In genomic region chr6:90988299-90988625, GRCm38 (mm10) we compare ENCODE assay signal across 8 mouse cellular contexts. TPM values are rescaled to one million over a fixed set of nuclear protein-coding genes. Genes with fewer than 3 reads are reported as not detected.
DNase-seq lines count a peak whose midpoint lies in the region; ATAC-seq and TF ChIP-seq lines count a peak whose summit lies in the region.

No protein-coding gene starts in this region.

- intact Hi-C loops in heart, postnatal 14 days (cut with DNase I) = loop anchor here (5.0 kb wide), 1 partner anchor 166 kb away; no protein-coding TSS in a partner anchor

- ATAC-seq in heart, postnatal 0 days (ENCODE audit: insufficient read depth, low read depth) = peak; percentile 6; the same call in 1 of the 2 replicates
- peak; percentile 32 for ATAC-seq in hindbrain, embryonic 12.5 days (ENCODE audit: low FRiP score)
- peak; percentile 61 for ATAC-seq in midbrain, embryonic 13.5 days

- H3K27ac ChIP-seq in heart, postnatal 0 days (ENCODE audit: low read depth) = no peak overlapping the region
- H3K27ac ChIP-seq in hindbrain, embryonic 12.5 days = peak overlapping the region; percentile 66
- H3K27ac ChIP-seq in midbrain, embryonic 13.5 days = peak overlapping the region; percentile 47; the same call in 1 of the 2 replicates

- H3K27me3 ChIP-seq in heart, postnatal 0 days (ENCODE audit: control insufficient read depth, insufficient read depth, low read length) = 0 out of 2 replicates have a peak, but pooled peaks cover 6% of the 10 kb centered on the region
- peaks cover 15% of the 10 kb centered on the region for H3K27me3 ChIP-seq in hindbrain, embryonic 12.5 days
- H3K27me3 ChIP-seq in midbrain, embryonic 13.5 days = peaks cover 23% of the 10 kb centered on the region

- H3K4me3 ChIP-seq in heart, postnatal 0 days (ENCODE audit: low read depth, low read length) = peak overlapping the region; percentile 69
- peak overlapping the region; percentile 76 for H3K4me3 ChIP-seq in hindbrain, embryonic 12.5 days
- peak overlapping the region; percentile 67 for H3K4me3 ChIP-seq in midbrain, embryonic 13.5 days (replicated peaks)

- no peak for DNase-seq in heart, postnatal 0 days (ENCODE audit: low spot score)
- DNase-seq in heart, postnatal 14 days = no peak
- DNase-seq in MN1 (ENCODE audit: low spot score) = peak; percentile 52
- DNase-seq in adrenal gland, postnatal 10 days = no peak
- no peak for DNase-seq in gastrocnemius, postnatal 25 days
- no peak for DNase-seq in T-cell, adult 2 months (ENCODE audit: low spot score)

- WGBS in heart, postnatal 0 days = 0% methylated on average over 25 of the region's 59 CpGs
- under 1% methylated on average over 36 of the region's 59 CpGs for WGBS in hindbrain, embryonic 12.5 days
- WGBS in midbrain, embryonic 13.5 days = 1% methylated on average over 36 of the region's 59 CpGs

- H3K4me1 ChIP-seq in heart, postnatal 0 days (ENCODE audit: control insufficient read depth, insufficient read depth) = peaks cover 28% of the 10 kb centered on the region
- H3K4me1 ChIP-seq in hindbrain, embryonic 12.5 days = peaks cover 11% of the 10 kb centered on the region
- peaks cover 14% of the 10 kb centered on the region for H3K4me1 ChIP-seq in midbrain, embryonic 13.5 days (replicated peaks)

- peak overlapping the region; percentile 93 for H3K4me2 ChIP-seq in heart, postnatal 0 days (ENCODE audit: low read depth, low read length)
- peak overlapping the region; percentile 99 for H3K4me2 ChIP-seq in hindbrain, embryonic 12.5 days (replicated peaks)
- H3K4me2 ChIP-seq in midbrain, embryonic 13.5 days (replicated peaks) = peak overlapping the region; percentile 100

- 0 out of 2 replicates have a peak, but pooled peaks cover 3% of the 10 kb centered on the region for H3K9me3 ChIP-seq in heart, postnatal 0 days (replicated peaks; ENCODE audit: control insufficient read depth, low read length)
- peaks cover 22% of the 10 kb centered on the region; the same call in 1 of the 2 replicates for H3K9me3 ChIP-seq in hindbrain, embryonic 12.5 days (replicated peaks)
- H3K9me3 ChIP-seq in midbrain, embryonic 13.5 days = peaks cover 6% of the 10 kb centered on the region; the same call in 1 of the 2 replicates

- TF ChIP-seq EP300 in heart, postnatal 0 days (IDR thresholded peaks at IDR 0.05; ENCODE audit: low read depth) = no peak

- no peaks in the 10 kb centered on the region for H3K36me3 ChIP-seq in heart, postnatal 0 days (replicated peaks; ENCODE audit: control insufficient read depth, insufficient read depth, low read length)
- H3K36me3 ChIP-seq in hindbrain, embryonic 12.5 days = no peaks in the 10 kb centered on the region
- no peaks in the 10 kb centered on the region for H3K36me3 ChIP-seq in midbrain, embryonic 13.5 days

- TF ChIP-seq CTCF in heart, postnatal 0 days (IDR thresholded peaks at IDR 0.05; ENCODE audit: low read depth) = no peak

- peak overlapping the region; percentile 61 for H3K9ac ChIP-seq in heart, postnatal 0 days (replicated peaks; ENCODE audit: low read depth, low read length)
- H3K9ac ChIP-seq in hindbrain, embryonic 12.5 days = peak overlapping the region; percentile 81
- peak overlapping the region; percentile 74 for H3K9ac ChIP-seq in midbrain, embryonic 13.5 days (replicated peaks)

RNA-seq across cellular contexts. Expression of gene Iqsec1, which starts 0.2 kb away (rescaled TPM):
- 93.7 and 183 TPM in 2 replicates for total RNA-seq in heart, postnatal 0 days (2014; rRNA removed; ENCODE audit: low replicate concordance)
- 12.0 and 13.5 TPM in 2 replicates for polyA plus RNA-seq in heart, postnatal 0 days (2015; fragmentation: Nextera tagmentation; extraction: Ambion mirVana)
- 100 to 1,000 TPM; 108 to 109 TPM for total RNA-seq in heart, postnatal 14 days (2021)
- polyA plus RNA-seq in hindbrain, embryonic 12.5 days (2016; fragmentation: Nextera tagmentation; extraction: Ambion mirVana) = 15.8 and 18.4 TPM in 2 replicates
- polyA plus RNA-seq in midbrain, embryonic 13.5 days (2015; fragmentation: Nextera tagmentation; extraction: Ambion mirVana) = 16.0 and 16.9 TPM in 2 replicates
- 10 to 100 TPM; 82.0 to 90.7 TPM for total RNA-seq in adrenal gland, postnatal 10 days (2021)
- total RNA-seq in gastrocnemius, postnatal 25 days (2021) = 10 to 100 TPM; 57.7 to 63.6 TPM

Comparison
In these comparisons a context has a peak if more than half of its experiments do, and no peak if none do; other contexts are left out.
1. ATAC-seq: peak in every context shown above with its lines; median percentile 61 in midbrain, embryonic 13.5 days; 32 in hindbrain, embryonic 12.5 days; 6 in heart, postnatal 0 days.